15 mouse cellular contexts compared by ENCODE assay signal in the genomic region with DNA sequence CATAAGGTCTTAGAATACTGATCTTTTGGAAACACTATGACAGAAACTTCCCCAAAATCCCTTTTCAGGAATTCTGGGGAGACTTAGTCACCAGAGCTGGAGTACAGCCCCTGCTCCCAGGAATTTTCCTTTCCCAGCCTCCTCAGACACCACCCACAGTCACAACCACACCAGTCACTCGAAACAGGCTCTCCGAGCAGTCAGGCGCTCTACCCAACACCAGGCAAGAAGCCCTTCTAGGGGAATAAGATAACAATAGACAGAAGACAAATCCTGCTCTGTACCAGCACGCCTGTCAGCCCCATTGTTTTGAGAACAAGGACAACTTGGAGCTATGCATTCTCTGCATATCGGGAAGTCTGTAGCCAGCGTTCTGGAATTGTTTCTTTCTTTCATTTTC. TPM values are rescaled to one million over a fixed set of nuclear protein-coding genes. Genes with fewer than 3 reads are reported as not detected.
DNase-seq lines count a peak whose midpoint lies in the region; ATAC-seq lines count a peak whose summit lies in the region.
"Had no signal": no experiment of that assay in that cellular context is flagged by ENCODE, and none has a peak within 500 bp of the region (broad histone marks: within the 10 kb centered on the region; RNA-seq: fewer than 3 reads in every experiment).

No protein-coding gene starts in this region.

- no peaks in the 10 kb centered on the region for H3K36me3 ChIP-seq in heart, embryonic 15.5 days
- H3K36me3 ChIP-seq in intestine, embryonic 15.5 days, result no peaks in the 10 kb centered on the region
- no peaks in the 10 kb centered on the region for H3K36me3 ChIP-seq in midbrain, embryonic 14.5 days (ENCODE audit: control insufficient read depth, insufficient read depth, low read length)
- H3K36me3 ChIP-seq: embryonic facial prominence, embryonic 10.5 days; hindbrain, embryonic 10.5 days; neural tube, embryonic 15.5 days had no signal

- no peak overlapping the region for H3K9ac ChIP-seq in heart, embryonic 15.5 days
- no peak overlapping the region for H3K9ac ChIP-seq in intestine, embryonic 15.5 days
- no peak overlapping the region for H3K9ac ChIP-seq in midbrain, embryonic 14.5 days (replicated peaks; ENCODE audit: low read length)
- H3K9ac ChIP-seq: liver, postnatal 0 days; neural tube, embryonic 15.5 days had no signal

- H3K4me3 ChIP-seq in heart, embryonic 15.5 days, result no peak overlapping the region
- H3K4me3 ChIP-seq in intestine, embryonic 15.5 days (replicated peaks), result no peak overlapping the region
- no peak overlapping the region for H3K4me3 ChIP-seq in midbrain, embryonic 14.5 days (replicated peaks; ENCODE audit: low read depth, low read length)
- H3K4me3 ChIP-seq: embryonic facial prominence, embryonic 10.5 days; hindbrain, embryonic 10.5 days; neural tube, embryonic 15.5 days had no signal

- peaks cover 4% of the 10 kb centered on the region; the same call in 1 of the 2 replicates for H3K4me1 ChIP-seq in heart, embryonic 15.5 days (replicated peaks)
- H3K4me1 ChIP-seq in intestine, embryonic 15.5 days (replicated peaks), result no peaks in the 10 kb centered on the region
- no peaks in the 10 kb centered on the region for H3K4me1 ChIP-seq in midbrain, embryonic 14.5 days (ENCODE audit: control insufficient read depth, insufficient read depth, low read length)
- H3K4me1 ChIP-seq: embryonic facial prominence, embryonic 10.5 days; neural tube, embryonic 15.5 days had no signal

- intact Hi-C loops in heart, postnatal 36 days (cut with DNase I), result no loop called here

- H3K27me3 ChIP-seq in heart, embryonic 15.5 days, result no peaks in the 10 kb centered on the region; the same call in 1 of the 2 replicates
- H3K27me3 ChIP-seq in intestine, embryonic 15.5 days (replicated peaks), result no peaks in the 10 kb centered on the region
- H3K27me3 ChIP-seq in midbrain, embryonic 14.5 days (ENCODE audit: control insufficient read depth, insufficient read depth, low read length), result no peaks in the 10 kb centered on the region; the same call in 1 of the 2 replicates

- H3K27ac ChIP-seq in heart, embryonic 15.5 days, result peak overlapping the region; percentile 75
- H3K27ac ChIP-seq in intestine, embryonic 15.5 days, result no peak overlapping the region
- H3K27ac ChIP-seq in midbrain, embryonic 14.5 days (replicated peaks; ENCODE audit: low read depth, low read length), result no peak overlapping the region
- H3K27ac ChIP-seq: embryonic facial prominence, embryonic 10.5 days; hindbrain, embryonic 10.5 days; neural tube, embryonic 15.5 days had no signal

- H3K9me3 ChIP-seq in heart, embryonic 15.5 days (replicated peaks), result no peaks in the 10 kb centered on the region
- H3K9me3 ChIP-seq in intestine, embryonic 15.5 days, result no peaks in the 10 kb centered on the region
- no peaks in the 10 kb centered on the region for H3K9me3 ChIP-seq in midbrain, embryonic 14.5 days (ENCODE audit: control insufficient read depth, low read length)
- H3K9me3 ChIP-seq: embryonic facial prominence, embryonic 10.5 days; hindbrain, embryonic 10.5 days; neural tube, embryonic 15.5 days had no signal

- DNase-seq in adrenal gland, postnatal 25 days, result peak; percentile 2
- no peak for DNase-seq in adrenal gland, adult 8-10 months
- DNase-seq in heart, postnatal 36 days, result no peak
- DNase-seq in 3T3-L1 (ENCODE audit: low read depth, low spot score), result peak; percentile 35
- DNase-seq in midbrain, embryonic 14.5 days, result no peak
- DNase-seq in yolk sac, embryonic 10.5 days (ENCODE audit: low spot score), result no peak
- DNase-seq: cerebellum, adult 9-11 months; kidney, postnatal 10 days; liver, postnatal 0 days had no signal

- 0 out of 2 replicates have a peak overlapping the region, but pooled peaks have one; percentile 29 for H3K4me2 ChIP-seq in heart, embryonic 15.5 days
- H3K4me2 ChIP-seq in intestine, embryonic 15.5 days (replicated peaks), result 0 out of 2 replicates have a peak overlapping the region, but pooled peaks have one; percentile 14
- no peak overlapping the region for H3K4me2 ChIP-seq in midbrain, embryonic 14.5 days (ENCODE audit: low read length)
- H3K4me2 ChIP-seq: neural tube, embryonic 15.5 days had no signal

- WGBS in heart, embryonic 15.5 days, result 38% methylated on average over 6 of the region's 6 CpGs
- whole genome bisulfite sequencing in intestine, embryonic 15.5 days, result 62% methylated on average over 6 of the region's 6 CpGs
- 37% methylated on average over 6 of the region's 6 CpGs for WGBS in midbrain, embryonic 14.5 days

- peak; percentile 74; the same call in 1 of the 2 replicates for ATAC-seq in heart, embryonic 15.5 days (replicated peaks; ENCODE audit: insufficient number of reproducible peaks, insufficient read depth, low FRiP score, low read depth)
- ATAC-seq in intestine, embryonic 15.5 days, result no peak
- no peak for ATAC-seq in midbrain, embryonic 14.5 days (ENCODE audit: low FRiP score, low TSS enrichment)
- ATAC-seq: liver, postnatal 0 days; Patski had no signal

RNA-seq across cellular contexts. Expression of a gene that starts 25.6 kb away (rescaled TPM):
- 273 and 303 TPM in 2 replicates for total RNA-seq in adrenal gland, postnatal 25 days (2021)
- 100 to 1,000 TPM; 368 to 589 (median 495) TPM for total RNA-seq in adrenal gland, adult 8-10 months (2022)
- 2,285 and 2,968 TPM in 2 replicates for polyA plus RNA-seq in heart, embryonic 15.5 days (2015; fragmentation: Nextera tagmentation; extraction: Ambion mirVana)
- total RNA-seq in heart, postnatal 36 days (2021), result 100 to 1,000 TPM; 474 to 506 TPM
- 3,039 and 3,818 TPM in 2 replicates for polyA plus RNA-seq in intestine, embryonic 15.5 days (2015; fragmentation: Nextera tagmentation; extraction: Ambion mirVana)
- polyA plus RNA-seq in midbrain, embryonic 14.5 days (2014; fragmentation: Nextera tagmentation; extraction: Ambion mirVana), result 5,114 and 5,358 TPM in 2 replicates

Comparison
In these comparisons a context has a peak if more than half of its experiments do, and no peak if none do; other contexts are left out.
1. DNase-seq: peak in adrenal gland, postnatal 25 days (single experiment) and 3T3-L1 (single experiment); none in adrenal gland, adult 8-10 months (single experiment), heart, postnatal 36 days (0 of 2), midbrain, embryonic 14.5 days (single experiment) and yolk sac, embryonic 10.5 days (single experiment).